Mouse (Mus musculus) G1E (cell line): ENCODE results near the gene Mia2.

Source experiments
- CTCF ChIP-seq: IDR thresholded peaks from 2 replicates; pipeline ENCODE4 v1.5.1; 2012; ENCODE audit warnings: low read depth, low read length, inconsistent platforms, mixed read lengths
- GATA1 ChIP-seq: IDR thresholded peaks from 2 replicates; pipeline ENCODE4 v1.6.1; 2012; ENCODE audit warnings: borderline replicate concordance, low read length, inconsistent platforms, mixed read lengths
- POLR2AphosphoS5 ChIP-seq: IDR thresholded peaks from 2 replicates; pipeline ENCODE4 v1.6.1; 2012; ENCODE audit warnings: low read depth, low read length, inconsistent platforms; ENCODE audit not compliant: insufficient replicate concordance
- TAL1 ChIP-seq: conservative IDR thresholded peaks from 2 replicates; pipeline ENCODE4 v1.6.1; 2012; ENCODE audit warnings: low read depth, low read length, inconsistent platforms, mixed read lengths

DNA sequence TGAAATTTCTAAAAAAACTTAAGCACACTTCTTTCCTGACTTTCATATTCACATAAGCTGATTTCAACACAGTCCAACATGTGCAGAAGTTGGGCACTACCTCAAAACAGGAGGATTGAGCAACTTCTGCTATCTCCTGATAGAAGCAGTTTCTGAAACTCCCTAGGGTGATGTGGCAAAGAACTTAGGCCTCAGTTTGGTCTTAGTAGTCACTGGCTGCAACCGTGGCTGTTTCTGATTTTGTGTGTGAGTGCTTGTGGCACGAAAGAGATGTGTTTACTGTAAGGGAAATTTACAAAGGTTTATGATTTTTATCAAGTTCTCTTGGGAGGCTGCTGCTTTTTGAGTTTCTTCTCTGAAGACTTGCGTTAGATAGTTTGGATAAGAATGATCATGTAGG, 34.6 kb downstream of the Mia2 start:
- TF ChIP-seq CTCF, result no peak
- TF ChIP-seq POLR2AphosphoS5, result no peak
- TF ChIP-seq GATA1, result no peak
- no peak for TF ChIP-seq TAL1
